Mouse (Mus musculus): ENCODE measurements around the gene Cadm1.

GRCm38 (mm10) chr9:47565088-47565487, 35.1 kb downstream of the Cadm1 start:
- no peak for TF ChIP-seq POLR2A (IDR thresholded peaks at IDR 0.05; ENCODE audit: control insufficient read depth, extremely low read depth, insufficient read depth, low read length, poor library complexity)
- no peak for TF ChIP-seq CTCF (IDR thresholded peaks at IDR 0.05; ENCODE audit: borderline replicate concordance, control insufficient read depth, extremely low read depth, insufficient read depth, low read length, poor library complexity)

Data from thymus, adult 2 months (tissue).